Mouse (Mus musculus) heart, postnatal 36 days (tissue): ENCODE measurements around the gene Il27. TPM values are rescaled to one million over a fixed set of nuclear protein-coding genes. Genes with fewer than 3 reads are reported as not detected.
"Not testable (repeated sequence)": the region's sequence is repeated elsewhere in the genome, so short reads cannot be mapped to it uniquely, and the experiment has no call there.

ENCODE experiments used
- DNase-seq, 2 experiments: peaks; one replicate each; pipeline ENCODE4 v3.0.0; 2021 to 2022
- intact Hi-C: fragments of 180-260 bp; cut with DNase I; formaldehyde crosslinking; loops from one replicate; pipeline ENCODE4 v1.15.1; 2025
- total RNA-seq, 2 experiments: library from RNA; stranded (reverse); gene quantifications; 2 replicates each; pipeline ENCODE4 v1.2.3; 2021

Gene Il27
- not detected for total RNA-seq

GRCm38 (mm10) chr7:126594862-126595561 lies at the start of gene Il27:
Gene Il27 (minus strand): TSS chr7:126594941.
- intact Hi-C loops, result no loop called here
- no peak for DNase-seq

GRCm38 (mm10) chr7:126644345-126644744 lies 49.6 kb upstream of the Il27 start:
- no peak for DNase-seq
- intact Hi-C loops, result loop anchor here (1.0 kb wide), 1 partner anchor 51 kb away; the partner anchor contains the start of genes Bola2 and Slx1b

GRCm38 (mm10) chr7:126643244-126643617 lies 48.5 kb upstream of the Il27 start:
- intact Hi-C loops, result not testable (repeated sequence)
- peak; percentile 48 to 52 for DNase-seq

- DNase-seq, result no peak
- intact Hi-C loops, result no loop called here
These were observed 48.0 kb upstream of the Il27 start for GRCm38 (mm10) chr7:126642545-126643243.

- intact Hi-C loops, result loop anchor here (2.0 to 5.0 kb wide), 3 partner anchors 48 to 155 kb away; no protein-coding TSS in a partner anchor
- peak in 1 of 2 experiments; percentile 37 for DNase-seq
These were observed 42.2 kb upstream of the Il27 start for GRCm38 (mm10) chr7:126636733-126637520.

GRCm38 (mm10) chr7:126635375-126635774 lies 40.6 kb upstream of the Il27 start:
- intact Hi-C loops, result loop anchor here (5.0 kb wide), 1 partner anchor 153 kb away; no protein-coding TSS in a partner anchor
- no peak for DNase-seq

- intact Hi-C loops, result no loop called here
- DNase-seq, result no peak
These were observed 37.7 kb upstream of the Il27 start for GRCm38 (mm10) chr7:126632478-126632877.

- DNase-seq, result no peak
- intact Hi-C loops, result no loop called here
These were observed 36.2 kb upstream of the Il27 start, which contains the start of gene Nupr1 for GRCm38 (mm10) chr7:126630824-126631518. Gene Nupr1 (minus strand): TSS chr7:126630861.

- intact Hi-C loops, result no loop called here
- DNase-seq, result no peak
These were observed 35.2 kb upstream of the Il27 start for GRCm38 (mm10) chr7:126629915-126630314.

- no peak for DNase-seq
- intact Hi-C loops, result no loop called here
These were observed 33.4 kb upstream of the Il27 start for GRCm38 (mm10) chr7:126628111-126628510.

GRCm38 (mm10) chr7:126625807-126626600 lies 31.3 kb upstream of the Il27 start:
- no peak for DNase-seq
- intact Hi-C loops, result no loop called here

- peak; percentile 80 for DNase-seq
- intact Hi-C loops, result no loop called here
These were observed 30.6 kb upstream of the Il27 start for GRCm38 (mm10) chr7:126625369-126625768.

GRCm38 (mm10) chr7:126624774-126625173 lies 30.0 kb upstream of the Il27 start:
- DNase-seq, result no peak
- intact Hi-C loops, result no loop called here

- intact Hi-C loops, result no loop called here
- DNase-seq, result no peak
These were observed 28.6 kb upstream of the Il27 start for GRCm38 (mm10) chr7:126623381-126623780.

GRCm38 (mm10) chr7:126621452-126622359 lies 27.0 kb upstream of the Il27 start:
- DNase-seq, result no peak
- intact Hi-C loops, result no loop called here

- intact Hi-C loops, result no loop called here
These were observed 25.0 kb upstream of the Il27 start for GRCm38 (mm10) chr7:126619559-126620275.

GRCm38 (mm10) chr7:126616707-126617106 lies 22.0 kb upstream of the Il27 start:
- intact Hi-C loops, result no loop called here
- no peak for DNase-seq

More at GRCm38 (mm10) chr7:126619559-126620275, 25.0 kb upstream of the Il27 start:
- DNase-seq, result no peak

- no peak for DNase-seq
- intact Hi-C loops, result no loop called here
These were observed 18.0 kb upstream of the Il27 start for GRCm38 (mm10) chr7:126612736-126613135.
